Mouse (Mus musculus): Measurements from ENCODE around the gene Ddi1. TPM values are rescaled to one million over a fixed set of nuclear protein-coding genes. Genes with fewer than 3 reads are reported as not detected.

The Ddi1 gene
- total and polyA plus RNA-seq, 2 experiments from 2014 or later = not detected

DNA sequence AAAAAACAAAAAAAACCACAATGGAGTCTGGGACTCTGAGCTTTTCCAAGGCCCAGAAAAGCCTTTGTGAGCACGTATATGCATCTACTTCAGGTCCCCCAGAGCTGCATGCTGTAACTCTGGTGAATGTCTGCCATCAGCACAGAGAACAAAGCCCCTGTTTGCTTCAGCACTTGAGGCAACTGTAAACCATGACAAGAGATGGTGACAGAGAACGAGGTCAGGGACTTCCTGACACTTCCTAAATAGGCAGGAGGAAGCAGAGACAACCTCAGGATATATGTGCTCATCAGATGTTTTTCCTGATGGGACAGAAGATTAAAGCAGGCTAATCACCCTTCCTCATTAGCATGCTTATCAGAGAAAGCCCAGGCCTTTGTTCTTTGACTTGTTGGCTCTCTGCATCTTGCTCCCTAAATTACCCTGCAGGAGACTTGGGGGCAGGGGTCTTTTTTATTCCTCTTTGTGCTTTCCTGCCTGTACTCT is 19.6 kb upstream of the Ddi1 start:
- Histone ChIP-seq H3K9ac (replicated peaks; ENCODE audit: low read length, poor library complexity, severe bottlenecking) (no peak overlapping the region), H3K4me3 (ENCODE audit: low read depth, low read length) (no peak overlapping the region), H3K27me3 (ENCODE audit: insufficient read depth, low read length) (no peaks in the 10 kb centered on the region), H3K9me3 (ENCODE audit: low read length) (no peaks in the 10 kb centered on the region), H3K27ac (ENCODE audit: low read depth, low read length) (no peak overlapping the region), H3K4me1 (ENCODE audit: insufficient read depth, low read length) (no peaks in the 10 kb centered on the region), H3K4me2 (ENCODE audit: low read depth, low read length, poor library complexity, severe bottlenecking) (no peak overlapping the region), H3K36me3 (ENCODE audit: insufficient read depth, low read length) (no peaks in the 10 kb centered on the region)
- DNase-seq (ENCODE audit: low spot score) (no peak), ATAC-seq (ENCODE audit: low FRiP score) (no peak)
- TF ChIP-seq CTCF (IDR thresholded peaks at IDR 0.05) = no peak
- 16% methylated on average over 2 of the region's 2 CpGs for WGBS

GRCm38 (mm10) chr9:6286770-6287169 is 17.1 kb upstream of the Ddi1 start:
- ATAC-seq (ENCODE audit: low FRiP score) (no peak), DNase-seq (ENCODE audit: low spot score) (no peak)
- no peak overlapping the region for H3K27ac ChIP-seq (ENCODE audit: low read depth, low read length)
- TF ChIP-seq CTCF (IDR thresholded peaks at IDR 0.05) = no peak
- 31% methylated on average over 1 of the region's 1 CpGs for WGBS
- H3K9me3 ChIP-seq (ENCODE audit: low read length) = no peaks in the 10 kb centered on the region
- H3K9ac ChIP-seq (replicated peaks; ENCODE audit: low read length, poor library complexity, severe bottlenecking) = no peak overlapping the region
- H3K27me3 ChIP-seq (ENCODE audit: insufficient read depth, low read length) = no peaks in the 10 kb centered on the region
- no peak overlapping the region for H3K4me3 ChIP-seq (ENCODE audit: low read depth, low read length)
- no peak overlapping the region for H3K4me2 ChIP-seq (ENCODE audit: low read depth, low read length, poor library complexity, severe bottlenecking)
- no peaks in the 10 kb centered on the region for H3K4me1 ChIP-seq (ENCODE audit: insufficient read depth, low read length)
- no peaks in the 10 kb centered on the region for H3K36me3 ChIP-seq (ENCODE audit: insufficient read depth, low read length)

DNA sequence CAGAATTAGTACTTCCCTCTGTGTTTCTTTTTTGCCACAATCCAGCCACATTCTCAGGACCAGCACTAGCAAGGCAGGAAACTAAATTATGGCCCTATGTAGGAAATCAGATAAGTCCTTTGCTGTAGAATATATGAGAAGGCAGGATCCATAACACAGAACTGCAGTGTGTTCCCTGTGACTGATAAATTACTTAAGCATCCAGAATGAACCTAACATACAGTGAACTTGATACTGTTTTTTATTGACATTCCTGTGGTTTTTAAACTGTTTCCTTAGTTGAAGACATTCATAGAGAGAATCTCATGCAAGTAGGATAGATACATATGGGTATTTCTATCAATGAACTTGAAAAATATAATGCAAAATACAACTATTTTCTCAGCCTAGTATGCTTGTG is 7.9 kb upstream of the Ddi1 start:
- H3K9ac ChIP-seq (replicated peaks; ENCODE audit: low read length, poor library complexity, severe bottlenecking) = no peak overlapping the region
- no peak overlapping the region for H3K4me2 ChIP-seq (ENCODE audit: low read depth, low read length, poor library complexity, severe bottlenecking)
- H3K4me3 ChIP-seq (ENCODE audit: low read depth, low read length) = no peak overlapping the region
- TF ChIP-seq CTCF (IDR thresholded peaks at IDR 0.05) = no peak
- no peaks in the 10 kb centered on the region for H3K4me1 ChIP-seq (ENCODE audit: insufficient read depth, low read length)
- no peak overlapping the region for H3K27ac ChIP-seq (ENCODE audit: low read depth, low read length)
- DNase-seq (ENCODE audit: low spot score) (no peak), ATAC-seq (ENCODE audit: low FRiP score) (no peak)
- H3K9me3 ChIP-seq (ENCODE audit: low read length) = no peaks in the 10 kb centered on the region
- no peaks in the 10 kb centered on the region for H3K36me3 ChIP-seq (ENCODE audit: insufficient read depth, low read length)
- no peaks in the 10 kb centered on the region for H3K27me3 ChIP-seq (ENCODE audit: insufficient read depth, low read length)

DNA sequence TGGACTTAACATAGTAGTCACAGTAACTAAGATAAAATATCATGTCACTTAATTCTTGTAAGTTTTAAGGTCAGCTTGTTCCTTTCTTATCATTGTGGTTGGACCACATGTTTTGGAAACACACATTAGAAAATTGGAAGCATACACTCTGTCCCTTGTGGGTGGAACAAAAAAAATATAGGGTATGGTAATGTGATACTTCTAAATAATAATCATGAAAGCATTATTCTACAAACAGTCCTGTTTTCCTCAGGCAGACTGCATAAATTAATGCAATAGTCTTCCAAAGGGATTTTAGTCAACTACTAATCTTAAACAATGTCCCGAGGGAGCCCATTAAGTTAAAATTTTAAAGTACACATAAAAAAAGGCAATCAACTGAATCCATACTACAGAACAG is 6.7 kb upstream of the Ddi1 start:
- Histone ChIP-seq H3K27ac (ENCODE audit: low read depth, low read length) (no peak overlapping the region), H3K9ac (replicated peaks; ENCODE audit: low read length, poor library complexity, severe bottlenecking) (no peak overlapping the region), H3K27me3 (ENCODE audit: insufficient read depth, low read length) (no peaks in the 10 kb centered on the region), H3K4me2 (ENCODE audit: low read depth, low read length, poor library complexity, severe bottlenecking) (no peak overlapping the region), H3K4me3 (ENCODE audit: low read depth, low read length) (no peak overlapping the region), H3K36me3 (ENCODE audit: insufficient read depth, low read length) (no peaks in the 10 kb centered on the region), H3K4me1 (ENCODE audit: insufficient read depth, low read length) (no peaks in the 10 kb centered on the region), H3K9me3 (ENCODE audit: low read length) (no peaks in the 10 kb centered on the region)
- TF ChIP-seq CTCF (IDR thresholded peaks at IDR 0.05) = no peak
- 84% methylated on average over 1 of the region's 1 CpGs for WGBS
- ATAC-seq (ENCODE audit: low FRiP score) = no peak
- no peak for DNase-seq (ENCODE audit: low spot score)

DNA sequence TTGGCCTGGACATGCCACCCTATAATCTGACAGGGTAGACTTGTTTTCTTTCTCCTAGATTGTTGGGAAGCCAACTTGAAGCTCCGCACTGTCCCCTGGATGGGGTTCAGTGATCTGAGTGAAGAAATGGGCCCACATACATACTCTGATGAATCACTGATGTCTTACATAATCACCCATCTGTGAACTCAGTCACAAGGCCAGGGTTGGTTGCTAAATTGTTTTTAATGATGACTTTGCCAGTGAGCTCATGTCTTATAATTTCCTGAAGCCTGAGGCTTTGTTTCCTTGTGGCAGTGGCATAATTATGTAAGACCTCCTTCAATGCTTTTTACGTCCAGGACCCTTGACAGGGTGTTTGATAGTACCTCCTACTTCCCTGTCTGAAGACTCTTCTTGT is 4.8 kb downstream of the Ddi1 start:
- 87% methylated on average over 2 of the region's 2 CpGs for WGBS
- DNase-seq (ENCODE audit: low spot score) = no peak
- no peaks in the 10 kb centered on the region for H3K9me3 ChIP-seq (ENCODE audit: low read length)
- no peaks in the 10 kb centered on the region for H3K27me3 ChIP-seq (ENCODE audit: insufficient read depth, low read length)
- H3K36me3 ChIP-seq (ENCODE audit: insufficient read depth, low read length) = no peaks in the 10 kb centered on the region
- H3K9ac ChIP-seq (replicated peaks; ENCODE audit: low read length, poor library complexity, severe bottlenecking) = no peak overlapping the region
- TF ChIP-seq CTCF (IDR thresholded peaks at IDR 0.05) = no peak
- H3K27ac ChIP-seq (ENCODE audit: low read depth, low read length) = no peak overlapping the region
- no peak overlapping the region for H3K4me3 ChIP-seq (ENCODE audit: low read depth, low read length)
- no peaks in the 10 kb centered on the region for H3K4me1 ChIP-seq (ENCODE audit: insufficient read depth, low read length)
- ATAC-seq (ENCODE audit: low FRiP score) = no peak
- no peak overlapping the region for H3K4me2 ChIP-seq (ENCODE audit: low read depth, low read length, poor library complexity, severe bottlenecking)

DNA sequence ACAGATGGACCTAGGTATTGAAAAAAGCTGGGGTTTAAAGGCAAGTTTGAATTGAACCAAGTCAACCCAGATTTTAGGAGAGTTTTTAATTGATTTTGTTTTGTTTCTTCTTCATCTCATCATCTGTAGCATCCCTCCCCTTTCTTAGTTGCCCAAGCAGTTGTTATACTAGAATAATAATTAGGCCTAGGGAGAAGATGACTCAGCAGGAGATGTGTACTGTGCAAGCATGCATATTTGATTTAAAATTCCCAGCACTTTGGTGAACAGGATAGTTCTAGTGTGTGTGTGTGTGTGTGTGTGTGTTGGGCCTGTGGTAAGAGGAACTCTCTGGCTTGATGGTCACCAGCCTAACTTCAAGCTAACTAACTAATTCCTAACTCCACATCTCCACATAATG is 12.6 kb downstream of the Ddi1 start:
- DNase-seq (ENCODE audit: low spot score) (no peak), ATAC-seq (ENCODE audit: low FRiP score) (no peak)
- no peak overlapping the region for H3K27ac ChIP-seq (ENCODE audit: low read depth, low read length)
- H3K4me3 ChIP-seq (ENCODE audit: low read depth, low read length) = no peak overlapping the region
- TF ChIP-seq CTCF (IDR thresholded peaks at IDR 0.05) = no peak
- H3K4me2 ChIP-seq (ENCODE audit: low read depth, low read length, poor library complexity, severe bottlenecking) = no peak overlapping the region
- no peak overlapping the region for H3K9ac ChIP-seq (replicated peaks; ENCODE audit: low read length, poor library complexity, severe bottlenecking)
- no peaks in the 10 kb centered on the region for H3K4me1 ChIP-seq (ENCODE audit: insufficient read depth, low read length)
- no peaks in the 10 kb centered on the region for H3K9me3 ChIP-seq (ENCODE audit: low read length)
- H3K36me3 ChIP-seq (ENCODE audit: insufficient read depth, low read length) = no peaks in the 10 kb centered on the region
- no peaks in the 10 kb centered on the region for H3K27me3 ChIP-seq (ENCODE audit: insufficient read depth, low read length)

All from midbrain, postnatal 0 days (tissue).